Mouse (Mus musculus): ENCODE measurements around the gene Rapgef5.

The Rapgef5 gene

DNA sequence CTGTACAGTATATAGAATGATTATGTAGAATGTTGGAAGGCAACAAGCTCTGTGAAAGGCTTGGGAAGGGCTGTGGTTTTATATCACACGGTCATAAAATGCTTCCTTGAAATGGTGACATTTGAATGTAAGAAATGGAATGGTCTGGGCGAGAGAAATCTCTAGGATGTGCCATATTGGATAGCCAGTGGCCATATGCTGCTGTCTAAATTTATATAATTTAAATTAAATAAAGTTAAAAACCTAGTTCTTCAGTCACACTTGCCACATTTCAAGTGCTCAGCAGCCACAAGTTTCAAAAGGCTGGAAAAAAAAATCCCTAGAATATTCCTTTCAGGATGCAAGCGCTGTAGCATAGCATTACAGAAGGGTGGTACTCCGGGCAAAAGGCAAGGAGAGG lies 14.8 kb downstream of the Rapgef5 start:
- no peak for DNase-seq

DNA sequence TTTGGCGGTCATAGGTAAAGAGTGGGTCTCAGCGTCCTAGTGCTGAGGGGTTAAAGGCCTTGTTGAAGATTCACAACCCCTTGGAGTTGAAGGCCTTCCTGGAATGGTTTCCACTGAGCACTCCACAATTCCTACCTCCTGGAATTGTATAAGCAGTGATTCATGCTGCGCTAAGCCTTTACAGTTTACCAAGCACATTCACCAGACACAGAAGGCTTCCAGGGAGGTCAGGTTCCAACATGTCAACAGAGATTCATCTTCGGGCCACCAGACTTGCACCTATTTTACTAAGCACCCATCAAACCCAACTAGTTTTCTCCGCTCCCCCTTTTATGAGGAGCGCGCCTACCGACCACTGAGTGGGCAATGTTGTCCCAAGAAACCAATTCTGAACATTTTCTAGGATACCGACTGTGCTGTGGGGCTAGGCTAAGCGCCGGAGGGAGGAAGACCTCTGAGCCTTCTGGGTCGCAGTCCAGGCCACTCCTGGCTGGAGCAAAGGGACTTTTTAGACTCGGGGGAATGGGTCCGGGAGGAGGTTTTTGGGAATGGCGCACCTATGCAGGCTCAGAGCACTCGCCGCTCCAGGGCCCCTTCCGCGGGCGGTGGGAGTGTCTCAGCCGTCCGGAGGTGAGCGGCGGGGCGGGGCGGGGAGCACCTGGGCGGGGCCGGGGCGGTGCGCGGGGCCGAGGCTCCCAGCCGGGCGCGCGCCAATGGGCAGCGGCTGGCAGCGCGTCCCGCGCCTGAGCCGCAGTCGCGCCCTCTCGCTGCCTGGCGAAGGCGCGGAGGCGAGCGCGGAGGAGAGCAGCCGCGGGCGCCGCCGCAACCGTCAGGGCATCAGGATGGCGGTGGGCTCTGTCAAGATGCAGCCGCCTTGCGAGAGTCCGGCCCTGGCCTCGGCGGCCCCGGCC lies 17.2 kb downstream of the Rapgef5 start:
- peak; percentile 39 for DNase-seq

DNA sequence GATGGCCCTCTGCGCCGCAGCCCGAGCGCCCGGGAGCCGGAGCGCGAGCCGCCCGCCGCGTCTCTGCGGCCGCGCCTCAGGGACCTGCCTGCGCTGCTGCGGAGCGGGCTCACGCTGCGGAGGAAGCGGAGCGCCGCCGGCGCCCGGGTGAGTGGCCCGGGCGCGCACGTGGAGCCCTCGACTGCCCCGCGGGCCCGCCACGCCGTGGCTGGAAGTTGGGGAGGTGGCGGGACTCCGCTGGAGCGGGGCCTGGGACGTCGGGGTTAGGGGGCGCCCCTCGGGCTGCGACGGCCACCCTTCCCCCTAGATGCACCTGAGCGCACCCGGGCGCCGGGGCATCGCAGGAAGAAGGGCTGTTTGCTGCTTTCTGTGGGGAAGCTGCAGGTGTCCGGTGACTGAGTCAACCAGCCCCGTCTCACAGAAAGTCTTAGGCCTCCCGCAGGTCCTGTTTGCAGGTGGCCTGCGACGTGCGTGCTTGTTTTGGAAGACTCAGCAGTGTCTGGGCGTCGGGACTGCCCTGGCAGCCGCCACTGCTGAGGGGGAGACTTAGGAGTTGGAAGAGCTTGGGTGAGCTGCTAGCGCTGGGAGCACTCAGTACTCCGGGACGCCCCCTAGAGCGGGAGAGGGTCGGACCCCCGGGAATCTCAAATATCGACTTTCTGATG lies 17.9 kb downstream of the Rapgef5 start:
- peak; percentile 66 for DNase-seq

DNA sequence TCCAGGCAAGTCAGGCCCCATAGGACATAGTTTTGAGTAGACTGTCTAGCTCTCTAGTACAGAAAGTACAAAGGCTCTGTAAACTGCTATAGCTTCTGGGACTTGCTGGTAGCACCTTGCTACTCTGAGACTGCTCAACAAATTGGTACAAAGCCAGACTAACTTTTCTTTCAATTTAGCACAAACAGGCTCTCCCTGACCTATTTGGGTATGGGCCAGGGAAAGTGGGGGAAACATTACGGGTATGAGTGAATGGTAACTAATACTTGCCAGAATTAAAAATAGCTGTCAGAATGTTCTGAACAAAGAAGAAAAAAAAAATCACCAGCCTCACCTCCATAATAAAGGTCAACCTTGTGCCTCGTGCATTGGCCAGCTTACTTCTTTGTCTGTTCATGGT lies 24.1 kb downstream of the Rapgef5 start:
- DNase-seq, result no peak

DNA sequence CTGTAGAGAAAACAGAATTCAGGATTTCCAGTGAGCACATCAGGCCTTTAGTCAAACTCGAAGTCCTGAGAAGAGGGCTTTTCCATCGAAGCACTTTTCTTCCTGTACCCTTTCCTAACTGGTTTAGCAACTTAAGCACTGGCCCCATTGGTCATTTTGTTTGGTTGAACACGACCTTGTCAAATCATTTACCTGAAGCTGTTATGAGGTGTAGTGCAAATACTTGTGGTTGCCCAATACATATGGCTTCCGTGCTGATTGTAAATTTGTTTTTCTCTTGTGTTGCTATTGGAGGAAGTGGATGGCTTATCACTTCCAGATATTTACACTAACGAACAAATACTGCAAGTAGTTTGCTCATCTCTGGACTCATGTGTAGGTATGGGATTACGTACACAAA lies 29.0 kb downstream of the Rapgef5 start:
- no peak for DNase-seq

DNA sequence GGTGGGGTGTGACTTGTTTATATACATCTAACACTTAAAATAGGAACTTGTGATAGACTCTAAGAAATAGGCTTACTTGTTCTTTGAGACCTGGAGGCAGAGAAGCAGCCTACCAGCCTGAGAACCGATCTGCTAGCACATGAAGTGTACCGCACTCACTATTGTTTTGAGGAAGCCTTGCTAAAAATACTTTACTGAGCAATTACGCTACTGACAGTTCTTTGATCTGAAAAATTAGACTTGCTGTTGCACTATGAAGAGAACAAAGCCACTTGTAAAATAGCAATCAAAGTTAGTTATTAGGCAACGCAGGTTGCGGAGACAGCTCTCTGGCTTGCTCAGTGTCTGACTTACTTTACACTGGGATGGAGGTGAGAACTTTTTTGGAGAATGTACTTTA lies 37.1 kb downstream of the Rapgef5 start:
- no peak for DNase-seq

DNA sequence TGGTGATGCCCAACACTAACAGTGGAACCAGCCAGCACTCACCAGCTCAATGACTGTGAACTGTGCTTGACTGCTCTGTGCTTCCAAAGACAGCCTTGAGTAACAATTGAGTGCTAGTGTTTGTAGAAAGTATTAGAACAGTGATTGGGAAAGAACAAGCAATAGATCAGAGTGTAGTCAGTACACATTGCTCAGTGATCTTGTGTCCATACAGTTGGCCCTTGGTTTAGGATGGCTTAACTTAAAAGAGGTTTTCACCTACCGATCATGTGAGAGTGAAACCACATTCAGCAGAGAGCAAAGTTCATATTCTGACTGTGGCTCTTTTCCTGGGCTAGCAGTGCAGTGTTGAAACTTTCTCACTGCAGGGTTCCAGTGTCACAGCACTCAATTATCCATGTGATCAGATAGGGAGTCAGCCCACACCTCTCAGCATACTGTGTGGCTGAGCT lies 38.4 kb downstream of the Rapgef5 start:
- no peak for DNase-seq

DNA sequence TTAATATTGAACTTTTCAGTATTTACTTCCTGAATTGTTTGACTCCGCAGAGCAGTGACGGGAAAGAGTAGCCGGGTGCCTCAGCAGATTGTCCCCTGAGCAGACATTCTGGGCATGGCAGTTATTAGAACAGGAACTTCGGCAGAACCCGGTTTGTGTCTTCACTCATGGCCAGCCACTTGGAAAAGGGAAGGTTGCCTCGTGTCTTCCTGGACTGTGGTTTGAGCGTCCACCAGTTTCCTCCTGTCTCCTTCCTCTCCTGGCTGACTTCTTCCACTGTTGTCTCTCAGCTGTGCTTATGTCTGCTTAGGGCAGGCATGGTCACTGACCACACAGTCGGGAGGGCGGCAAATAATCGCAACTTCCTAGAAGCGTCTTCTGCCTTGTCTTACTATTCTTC lies 44.2 kb downstream of the Rapgef5 start:
- DNase-seq, result no peak

DNA sequence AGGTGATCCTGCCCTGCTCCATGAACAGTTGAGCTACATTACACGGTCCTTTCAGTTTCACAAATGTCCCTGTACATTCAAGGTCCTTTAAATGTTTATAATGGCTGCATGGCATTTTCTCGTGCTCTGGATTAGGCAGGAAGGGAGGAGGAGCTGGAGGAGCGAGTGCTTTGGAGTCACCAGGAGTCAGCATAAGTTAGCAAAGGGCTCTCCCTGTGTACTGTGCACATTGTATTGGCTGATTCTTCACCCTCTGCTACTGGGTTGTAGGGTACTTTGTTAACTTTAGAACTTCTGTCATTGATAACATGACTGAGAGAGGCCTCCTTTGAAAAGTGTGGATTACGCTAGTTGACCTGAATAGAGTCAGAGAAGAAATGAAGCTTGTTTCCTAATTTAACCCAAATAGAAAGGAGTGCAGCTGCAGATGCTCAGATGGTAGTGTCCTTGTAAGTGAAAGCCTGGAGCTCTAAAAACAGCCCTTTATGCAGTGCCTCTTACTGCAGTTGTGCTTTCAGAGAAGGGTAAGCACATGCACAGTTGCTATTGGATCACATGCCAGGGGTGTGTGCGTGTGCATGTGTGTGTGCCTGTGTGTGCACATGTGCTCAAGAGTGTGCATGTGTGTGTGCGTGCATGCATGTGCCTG lies 45.3 kb downstream of the Rapgef5 start:
- DNase-seq, result no peak

DNA sequence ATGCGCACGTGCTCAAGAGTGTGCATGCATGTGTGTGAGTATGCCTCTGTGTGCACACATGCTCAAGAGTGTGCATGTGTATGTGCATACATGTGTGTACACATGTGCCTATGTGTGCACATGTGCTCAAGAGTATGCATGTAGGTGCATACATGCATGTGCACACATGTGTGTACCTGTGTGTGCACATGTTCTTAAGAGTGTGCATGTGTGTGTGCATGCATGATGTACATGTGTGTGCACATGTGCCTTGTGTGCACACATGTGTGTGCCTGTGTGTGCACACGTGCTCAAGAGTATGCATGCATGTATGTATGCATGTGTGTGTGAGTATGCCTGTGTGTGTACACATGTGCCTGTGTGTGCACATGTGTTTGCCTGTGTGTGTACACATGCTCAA lies 45.8 kb downstream of the Rapgef5 start:
- no peak for DNase-seq

DNA sequence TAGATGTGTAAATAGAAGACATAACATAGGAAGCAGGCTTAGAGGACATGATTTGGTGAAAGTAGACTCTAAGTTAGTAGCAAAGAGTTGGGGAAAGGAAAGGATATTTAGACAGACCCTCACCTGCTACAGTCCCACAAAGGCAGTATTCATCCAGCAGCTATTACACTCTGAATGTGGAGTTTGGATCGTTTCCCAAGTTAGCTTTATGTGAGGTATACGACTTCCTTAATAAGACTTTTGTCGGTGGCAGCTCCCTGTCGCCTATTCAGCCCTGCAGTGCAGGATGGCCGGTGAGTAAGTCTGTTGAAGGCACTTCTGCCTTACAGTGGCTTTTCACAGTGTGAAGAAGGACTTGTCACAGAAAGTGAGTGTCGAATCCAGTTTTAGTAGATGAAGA lies 47.6 kb downstream of the Rapgef5 start:
- no peak for DNase-seq

DNA sequence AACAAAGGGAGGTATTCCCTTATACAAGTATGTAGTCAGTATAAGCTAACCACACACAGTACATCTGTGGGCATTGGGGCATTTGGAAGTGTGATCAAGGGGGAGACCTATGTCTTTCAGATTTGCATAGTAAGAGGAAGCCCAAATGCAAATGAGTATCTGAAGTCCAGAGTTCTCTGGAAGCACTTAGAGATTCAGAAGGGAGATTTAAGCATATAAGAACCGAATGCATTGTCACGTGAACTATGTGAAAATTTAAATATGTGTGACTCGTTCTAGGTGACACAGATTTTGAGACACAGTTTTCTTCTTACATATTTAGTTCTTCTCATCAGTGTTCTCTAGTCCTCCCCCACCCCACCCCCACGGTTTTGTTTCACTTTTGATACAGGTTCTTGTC lies 50.0 kb downstream of the Rapgef5 start:
- DNase-seq, result no peak

DNA sequence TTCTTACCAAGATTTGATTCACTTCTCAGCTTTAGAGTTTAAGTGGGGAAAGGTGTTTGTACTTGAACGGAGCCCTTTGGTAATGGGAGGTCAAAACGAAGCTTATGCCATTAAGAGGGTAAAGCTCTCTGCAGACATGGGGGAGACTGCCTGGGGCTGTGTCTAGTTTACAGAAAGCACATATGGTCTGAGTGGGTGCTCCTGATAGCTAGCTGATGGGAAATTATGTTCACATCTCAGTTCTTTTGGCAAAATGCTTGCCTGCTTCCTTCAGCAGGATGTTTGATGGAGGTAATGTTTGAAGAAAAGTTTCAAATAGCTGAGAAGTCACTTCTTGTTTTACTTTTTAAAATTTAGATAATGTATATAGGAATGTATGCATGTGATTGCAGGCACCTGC lies 53.4 kb downstream of the Rapgef5 start:
- DNase-seq, result no peak

DNA sequence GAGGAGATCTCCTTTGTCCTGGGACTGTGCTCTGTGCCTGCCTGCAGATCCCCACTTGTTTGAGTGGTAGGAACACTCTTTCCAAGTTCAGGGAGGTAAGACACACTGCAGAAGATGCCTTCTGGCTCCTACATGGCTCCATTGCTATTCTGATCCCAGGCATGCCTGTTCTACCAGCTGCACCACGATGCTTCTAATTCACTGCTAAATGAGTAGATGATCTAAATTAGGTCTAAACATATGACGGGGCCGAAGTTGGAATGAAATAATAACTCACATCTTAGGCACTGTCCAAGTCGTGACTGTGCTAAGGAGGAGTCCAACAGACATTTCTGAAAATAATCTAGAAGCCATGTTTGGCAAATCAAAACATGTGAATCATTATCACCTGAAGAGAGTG lies 68.0 kb downstream of the Rapgef5 start:
- DNase-seq, result no peak

DNA sequence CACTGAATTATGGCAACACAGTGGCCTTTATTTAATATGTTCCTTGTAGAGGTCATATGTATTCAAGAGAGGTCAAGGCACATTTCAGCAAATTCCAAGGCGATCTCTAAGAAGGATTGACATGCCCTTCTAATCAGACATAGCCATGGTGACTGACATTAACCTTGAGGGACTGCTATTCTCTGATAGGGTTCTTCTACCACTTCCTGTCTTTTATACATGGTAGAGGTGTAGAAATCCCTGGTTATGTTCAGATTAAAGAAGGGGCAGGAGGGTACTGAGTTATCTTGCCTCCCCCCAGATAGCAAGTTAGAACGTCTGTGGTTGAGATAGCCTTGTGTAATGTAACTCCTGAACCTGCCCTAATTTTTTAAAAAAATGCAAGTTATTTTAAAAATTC lies 69.1 kb downstream of the Rapgef5 start:
- no peak for DNase-seq

DNA sequence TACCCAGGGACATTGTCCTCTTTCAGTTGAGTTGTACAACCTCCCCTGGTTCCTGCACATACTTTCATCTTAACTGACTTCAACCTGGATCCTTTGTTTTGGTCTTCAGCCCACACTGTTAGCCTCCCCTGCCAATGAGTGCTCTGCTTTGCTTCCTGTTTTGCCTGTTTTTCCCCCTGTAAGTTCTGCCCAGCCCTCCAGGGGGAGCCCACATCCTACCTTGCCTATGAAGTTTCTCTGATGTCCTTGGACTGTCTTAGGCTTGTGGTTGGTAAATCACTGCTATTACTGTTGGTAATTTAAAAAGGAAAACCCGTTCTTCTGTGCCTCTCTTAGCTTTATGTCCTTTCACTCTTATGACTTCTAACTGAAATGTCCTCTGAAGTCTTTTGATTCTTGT lies 69.8 kb downstream of the Rapgef5 start:
- DNase-seq, result peak; percentile 38

DNA sequence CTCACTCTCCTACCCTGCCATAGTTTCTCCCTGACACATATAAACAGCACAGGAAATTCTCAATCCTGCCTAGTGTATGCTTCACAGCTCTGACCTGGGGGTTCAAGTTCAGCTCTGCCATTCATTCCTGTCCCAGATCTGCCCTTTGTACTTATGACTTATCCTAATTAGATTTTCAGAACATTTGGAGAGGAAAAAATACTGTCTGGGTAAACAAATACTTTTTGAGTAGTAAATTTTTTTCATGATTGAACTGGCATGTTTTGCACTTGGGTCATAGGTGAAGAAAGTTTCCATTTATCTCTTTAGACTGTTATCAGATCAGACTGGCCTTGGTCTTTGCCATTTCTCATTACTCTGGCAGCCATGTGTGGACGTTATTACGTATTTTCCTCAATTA lies 72.9 kb downstream of the Rapgef5 start:
- DNase-seq, result no peak

DNA sequence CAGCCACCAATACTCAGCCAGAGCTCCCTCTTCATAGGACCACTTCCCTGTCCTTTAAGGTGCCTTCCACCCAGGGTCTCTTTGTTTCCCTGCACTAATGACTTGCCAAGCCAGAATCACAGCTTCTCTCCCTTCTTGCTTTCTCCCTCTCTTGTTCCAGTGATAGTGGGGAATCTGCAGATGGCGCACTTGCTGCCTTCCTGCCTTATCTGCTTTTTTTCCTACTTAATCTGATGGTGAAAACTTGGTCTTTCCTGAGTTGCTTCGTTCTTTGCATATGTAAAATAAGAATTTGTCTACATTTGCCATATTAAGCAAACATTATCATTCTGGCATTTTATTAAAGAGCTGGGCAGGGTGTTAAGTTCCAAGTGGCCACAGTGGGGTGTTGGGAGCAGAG lies 75.7 kb downstream of the Rapgef5 start:
- DNase-seq, result peak; percentile 6

DNA sequence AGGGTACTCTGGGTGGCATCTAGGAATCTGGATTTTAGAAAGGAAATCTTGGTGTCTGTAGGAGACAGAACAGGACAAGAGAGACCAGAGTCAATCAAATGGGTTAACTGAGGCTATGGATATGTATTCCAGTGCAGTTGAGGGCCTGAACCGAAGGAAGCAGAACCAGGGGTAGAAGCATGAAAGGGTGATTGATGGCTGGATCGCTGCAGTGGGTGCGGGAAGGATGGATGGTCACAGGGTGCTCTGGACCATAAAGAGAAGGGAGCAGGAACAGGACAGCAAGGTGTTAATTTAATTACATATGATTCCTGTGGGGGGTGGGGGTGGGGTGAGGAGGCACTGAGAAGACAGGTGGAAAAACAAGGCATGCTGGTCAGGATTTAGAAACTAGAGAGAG lies 76.3 kb downstream of the Rapgef5 start:
- DNase-seq, result no peak

DNA sequence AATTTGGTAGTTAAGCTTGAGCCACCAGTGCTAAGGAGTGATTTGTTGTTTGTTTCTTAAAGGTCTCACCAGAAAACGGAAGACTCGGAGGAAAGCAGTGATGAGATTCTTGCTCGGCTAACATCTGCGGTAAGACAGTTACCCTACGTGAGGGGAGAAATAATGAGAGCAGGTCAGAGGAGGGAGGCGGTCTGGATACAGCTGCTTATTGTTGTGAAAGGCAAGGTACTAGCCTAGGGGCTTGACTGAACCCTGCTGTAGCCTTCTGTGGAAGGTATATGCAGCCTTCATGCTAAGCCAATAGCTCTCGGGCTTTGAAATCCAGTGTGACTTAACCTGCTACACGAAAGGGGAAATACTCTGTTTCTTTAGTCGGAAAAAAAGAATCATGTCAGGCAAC lies 78.9 kb downstream of the Rapgef5 start:
- DNase-seq, result no peak

DNA sequence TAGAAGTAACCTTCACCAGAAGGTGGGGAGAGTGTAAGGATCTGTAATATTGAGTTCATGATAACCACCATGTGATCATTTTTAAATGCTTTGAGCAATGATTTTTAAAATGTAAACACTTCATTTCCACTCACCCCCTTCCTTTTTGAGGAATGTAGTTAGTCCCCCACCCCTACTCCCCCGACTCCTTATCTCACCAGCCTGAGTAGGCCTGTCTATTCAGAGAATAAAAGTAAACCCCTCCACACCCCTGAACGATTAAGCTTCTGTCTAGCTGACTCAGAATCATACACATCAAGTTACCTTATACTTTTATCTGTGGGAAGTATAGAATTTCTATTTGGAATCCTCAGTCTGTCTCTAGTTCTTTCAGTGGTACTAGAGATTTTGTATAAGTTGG lies 81.9 kb downstream of the Rapgef5 start:
- no peak for DNase-seq

DNA sequence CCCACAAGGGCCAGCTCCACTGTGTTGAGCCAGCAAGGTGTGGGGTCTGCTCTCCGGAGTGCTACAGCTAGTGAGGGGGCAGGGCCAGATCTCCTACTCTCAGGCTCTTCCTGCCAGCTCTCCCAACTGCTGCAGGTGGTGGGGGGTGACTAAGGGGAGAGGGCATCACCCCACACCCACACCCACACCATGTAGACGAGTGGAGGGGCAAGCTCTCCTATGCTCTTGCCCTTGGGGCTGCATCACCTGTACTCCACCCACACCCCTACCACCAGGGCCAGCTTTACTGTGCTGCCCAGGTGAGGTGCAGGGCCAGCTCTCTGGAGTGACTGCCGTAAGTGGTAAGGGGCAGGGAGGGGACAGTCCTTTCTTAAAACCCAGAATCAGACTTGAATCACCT lies 89.7 kb downstream of the Rapgef5 start:
- no peak for DNase-seq

DNA sequence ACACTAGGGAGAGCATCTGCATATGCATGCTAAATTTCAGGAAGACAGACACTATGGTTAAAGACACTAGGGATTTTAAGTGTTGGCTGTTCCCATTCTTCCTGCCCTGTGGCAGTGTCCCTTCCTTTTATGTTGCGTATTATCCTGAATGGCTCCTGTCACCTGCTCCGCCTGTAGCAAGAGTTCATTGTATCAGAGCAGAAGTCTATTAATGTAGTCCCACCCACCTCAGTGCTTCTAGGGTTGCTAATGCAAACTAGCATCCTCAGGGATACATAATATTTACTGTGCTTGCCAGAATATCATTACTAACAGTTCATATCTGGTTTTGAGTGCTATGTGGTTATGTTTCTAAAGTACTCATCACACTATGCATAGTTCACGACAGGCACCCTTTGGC lies 96.4 kb downstream of the Rapgef5 start:
- DNase-seq, result no peak

DNA sequence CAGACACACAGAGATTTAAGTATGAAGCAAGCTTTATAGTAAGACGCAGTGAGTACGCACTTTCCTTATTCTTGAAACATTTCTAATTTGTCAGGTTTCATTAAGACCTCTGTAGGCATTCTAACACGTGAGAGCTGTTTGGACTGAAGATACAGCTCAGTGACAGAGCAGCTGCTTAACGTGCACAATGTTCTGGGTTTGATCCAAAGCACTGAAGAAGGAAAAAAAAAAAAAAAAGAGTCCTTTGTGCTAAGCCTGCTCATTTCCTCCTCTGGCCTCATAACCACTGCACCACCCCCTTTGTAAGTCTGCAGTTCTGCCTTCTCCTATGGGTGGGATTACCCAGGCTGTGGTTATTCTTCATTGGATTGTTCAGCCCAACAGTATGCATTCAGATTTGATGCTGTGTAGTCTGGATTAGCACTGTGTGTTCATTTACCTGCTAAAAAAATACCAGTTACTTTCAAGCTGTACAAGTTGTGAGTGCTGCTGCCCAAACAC lies 103.3 kb downstream of the Rapgef5 start:
- no peak for DNase-seq

All from right cerebral cortex, postnatal 4 days (tissue).